Mouse (Mus musculus) hindbrain, embryonic 12.5 days (tissue): ENCODE results near the gene Prkca. TPM values are rescaled to one million over a fixed set of nuclear protein-coding genes. Genes with fewer than 3 reads are reported as not detected.

Experiments used
- ATAC-seq: fragments of 200-750 bp; cut with Nextera tagmentation; 2 replicates; pipeline ENCODE4 v1.8.0; 2017; ENCODE audit warnings: moderate TSS enrichment; ENCODE audit not compliant: low FRiP score
- H3K27ac ChIP-seq: fragments of 300-500 bp; sonication (generic); 2 replicates; pipeline ENCODE4 v1.5.1; 2016; ENCODE audit warnings: mild to moderate bottlenecking
- H3K27me3 ChIP-seq: fragments of 300-500 bp; sonication (generic); 2 replicates; pipeline ENCODE4 v1.6.1; 2016; ENCODE audit warnings: mild to moderate bottlenecking
- H3K36me3 ChIP-seq: fragments of 300-500 bp; sonication (generic); 2 replicates; pipeline ENCODE4 v1.6.1; 2016; ENCODE audit warnings: mild to moderate bottlenecking
- H3K4me1 ChIP-seq: fragments of 300-500 bp; sonication (generic); 2 replicates; pipeline ENCODE4 v1.6.1; 2016
- H3K4me2 ChIP-seq: fragments of 300-500 bp; sonication (generic); replicated peaks from 2 replicates; pipeline ENCODE4 v1.6.1; 2016; ENCODE audit warnings: mild to moderate bottlenecking
- H3K4me3 ChIP-seq: fragments of 300-500 bp; sonication (generic); 2 replicates; pipeline ENCODE4 v1.5.1; 2016; ENCODE audit warnings: mild to moderate bottlenecking
- H3K9ac ChIP-seq: fragments of 300-500 bp; sonication (generic); 2 replicates; pipeline ENCODE4 v1.6.1; 2016; ENCODE audit warnings: mild to moderate bottlenecking, moderate library complexity
- H3K9me3 ChIP-seq: fragments of 300-500 bp; sonication (generic); replicated peaks from 2 replicates; pipeline ENCODE4 v1.6.1; 2016; ENCODE audit warnings: mild to moderate bottlenecking
- WGBS: fragments of 180-500 bp; shearing (Covaris S2); methylation state at CpG from one replicate; pipeline ENCODE4 v1.1.7; 2016; 5-methylcytosine and 5-hydroxymethylcytosine counted together
- microRNA-seq: library from miRNA; unstranded; fragments of <30 nt; microRNA quantifications from one replicate; pipeline ENCODE4, GENCODE M21; 2017
- polyA plus RNA-seq: library from polyadenylated mRNA; unstranded; fragments of >200 nt; fragmentation: Nextera tagmentation; extraction: Ambion mirVana; gene quantifications from 2 replicates; pipeline ENCODE4 v1.2.1, GENCODE M21; 2016

Prkca gene
- polyA plus RNA-seq, 1 experiment from 2014 or later: 8.3 TPM

- H3K9ac ChIP-seq: no peak overlapping the region
- H3K27ac ChIP-seq: no peak overlapping the region
- H3K4me2 ChIP-seq: no peak overlapping the region
- no peak for ATAC-seq
- no peaks in the 10 kb centered on the region for H3K27me3 ChIP-seq
- 35% methylated on average over 4 of the region's 4 CpGs for WGBS
- no peaks in the 10 kb centered on the region for H3K9me3 ChIP-seq
- H3K4me1 ChIP-seq: peaks cover 4% of the 10 kb centered on the region; the same call in 1 of the 2 replicates
- no peak overlapping the region for H3K4me3 ChIP-seq
- H3K36me3 ChIP-seq: no peaks in the 10 kb centered on the region
These were observed 443.3 kb downstream of the Prkca start for GRCm38 (mm10) chr11:107900470-107900869.

- no peak overlapping the region for H3K27ac ChIP-seq
- no peak overlapping the region for H3K4me3 ChIP-seq
- no peak overlapping the region for H3K4me2 ChIP-seq
- H3K9me3 ChIP-seq: no peaks in the 10 kb centered on the region
- H3K36me3 ChIP-seq: no peaks in the 10 kb centered on the region
- WGBS: 72% methylated on average over 2 of the region's 2 CpGs
- ATAC-seq: no peak
- no peaks in the 10 kb centered on the region for H3K27me3 ChIP-seq
- H3K4me1 ChIP-seq: no peaks in the 10 kb centered on the region
- no peak overlapping the region for H3K9ac ChIP-seq
These were observed 445.0 kb downstream of the Prkca start for GRCm38 (mm10) chr11:107898698-107899097.

GRCm38 (mm10) chr11:107895635-107896034 lies 448.1 kb downstream of the Prkca start:
- Histone ChIP-seq H3K9me3 (no peaks in the 10 kb centered on the region), H3K4me2 (no peak overlapping the region), H3K9ac (no peak overlapping the region), H3K4me1 (no peaks in the 10 kb centered on the region), H3K27me3 (no peaks in the 10 kb centered on the region), H3K27ac (no peak overlapping the region), H3K4me3 (no peak overlapping the region), H3K36me3 (no peaks in the 10 kb centered on the region)
- WGBS: 72% methylated on average over 4 of the region's 4 CpGs
- ATAC-seq: no peak

- Histone ChIP-seq H3K9me3 (no peaks in the 10 kb centered on the region), H3K9ac (no peak overlapping the region), H3K36me3 (no peaks in the 10 kb centered on the region), H3K4me3 (no peak overlapping the region), H3K4me2 (no peak overlapping the region), H3K4me1 (no peaks in the 10 kb centered on the region), H3K27me3 (no peaks in the 10 kb centered on the region), H3K27ac (no peak overlapping the region)
- WGBS: 83% methylated on average over 3 of the region's 3 CpGs
- ATAC-seq: no peak
These were observed 452.4 kb downstream of the Prkca start for GRCm38 (mm10) chr11:107891377-107891776.

DNA sequence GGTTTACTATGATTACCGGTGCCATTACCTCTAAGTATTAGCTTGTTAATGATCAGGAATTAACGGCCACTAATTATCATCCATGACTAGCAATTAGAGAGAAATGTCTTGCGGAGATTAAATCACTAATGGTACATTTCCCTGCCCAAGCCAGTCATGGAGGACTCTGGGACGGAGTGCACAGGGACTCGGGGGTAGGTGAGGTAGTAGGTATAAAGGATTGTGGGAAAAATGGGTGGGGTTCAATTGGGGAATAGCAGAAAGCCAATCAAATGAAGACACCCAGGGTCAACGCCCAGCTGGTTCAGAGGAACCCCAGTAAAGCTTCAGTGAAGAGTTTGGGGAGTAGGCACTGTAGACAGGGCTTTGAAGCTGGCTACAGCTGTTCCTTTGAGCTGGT lies 456.4 kb downstream of the Prkca start:
- ATAC-seq: no peak
- Histone ChIP-seq H3K4me2 (no peak overlapping the region), H3K9me3 (no peaks in the 10 kb centered on the region), H3K9ac (no peak overlapping the region), H3K36me3 (no peaks in the 10 kb centered on the region), H3K4me1 (no peaks in the 10 kb centered on the region), H3K4me3 (no peak overlapping the region), H3K27ac (no peak overlapping the region), H3K27me3 (no peaks in the 10 kb centered on the region)
- WGBS: 83% methylated on average over 6 of the region's 6 CpGs

Small RNA genes lying within 50 kb of the gene (microRNA-seq; reads per million reads assigned to microRNA genes)
- not detected for gene Mir7223

Other genes with a start within 250 kb of the Prkca start
- gene Apoh, start 574 bp downstream of the Prkca start, polyA plus RNA-seq: 0.18 TPM in 1 of 2 replicates, not detected in the other
- gene Cep112, start 81.3 kb upstream of the Prkca start, polyA plus RNA-seq: 12.2 and 12.4 TPM in 2 replicates